Mouse (Mus musculus): ENCODE data around the gene Preb. TPM values are rescaled to one million over a fixed set of nuclear protein-coding genes. Genes with fewer than 3 reads are reported as not detected.

The Preb gene
- polyA plus RNA-seq, 1 experiment from 2014 or later: 111 TPM

GRCm38 (mm10) chr5:30915456-30915855 is 44.7 kb downstream of the Preb start:
- no peaks in the 10 kb centered on the region for H3K9me3 ChIP-seq (ENCODE audit: control insufficient read depth, low read length)
- DNase-seq (ENCODE audit: low spot score) (no peak), ATAC-seq (replicated peaks; ENCODE audit: low FRiP score) (peak; percentile 8; the same call in 1 of the 2 replicates)
- peak overlapping the region; percentile 84; the same call in 1 of the 2 replicates for H3K27ac ChIP-seq (ENCODE audit: low read depth, low read length)
- H3K4me3 ChIP-seq (ENCODE audit: low read depth, low read length): peak overlapping the region; percentile 65
- WGBS: 40% methylated on average over 9 of the region's 9 CpGs
- H3K4me2 ChIP-seq: peak overlapping the region; percentile 67
- peak overlapping the region; percentile 73 for H3K9ac ChIP-seq (ENCODE audit: low read depth, low read length)
- H3K4me1 ChIP-seq (replicated peaks; ENCODE audit: control insufficient read depth, insufficient read depth, low read length): peaks cover 57% of the 10 kb centered on the region
- H3K27me3 ChIP-seq (replicated peaks; ENCODE audit: control insufficient read depth, insufficient read depth, low read length): no peaks in the 10 kb centered on the region
- peaks cover 23% of the 10 kb centered on the region for H3K36me3 ChIP-seq (ENCODE audit: control insufficient read depth, insufficient read depth, low read length)

GRCm38 (mm10) chr5:30914849-30915248 is 45.3 kb downstream of the Preb start:
- Histone ChIP-seq H3K9ac (ENCODE audit: low read depth, low read length) (peak overlapping the region; percentile 73), H3K27ac (ENCODE audit: low read depth, low read length) (peak overlapping the region; percentile 84), H3K27me3 (replicated peaks; ENCODE audit: control insufficient read depth, insufficient read depth, low read length) (no peaks in the 10 kb centered on the region), H3K9me3 (ENCODE audit: control insufficient read depth, low read length) (no peaks in the 10 kb centered on the region), H3K36me3 (ENCODE audit: control insufficient read depth, insufficient read depth, low read length) (peaks cover 19% of the 10 kb centered on the region), H3K4me1 (replicated peaks; ENCODE audit: control insufficient read depth, insufficient read depth, low read length) (peaks cover 59% of the 10 kb centered on the region), H3K4me2 (peak overlapping the region; percentile 67), H3K4me3 (ENCODE audit: low read depth, low read length) (peak overlapping the region; percentile 65)
- no peak for ATAC-seq (replicated peaks; ENCODE audit: low FRiP score)
- DNase-seq (ENCODE audit: low spot score): no peak
- WGBS: 36% methylated on average over 6 of the region's 6 CpGs

GRCm38 (mm10) chr5:30914101-30914635 is 46.0 kb downstream of the Preb start:
- ATAC-seq (replicated peaks; ENCODE audit: low FRiP score): no peak
- Histone ChIP-seq H3K27me3 (replicated peaks; ENCODE audit: control insufficient read depth, insufficient read depth, low read length) (no peaks in the 10 kb centered on the region), H3K4me2 (peak overlapping the region; percentile 67), H3K4me3 (ENCODE audit: low read depth, low read length) (peak overlapping the region; percentile 65), H3K9ac (ENCODE audit: low read depth, low read length) (peak overlapping the region; percentile 73), H3K27ac (ENCODE audit: low read depth, low read length) (peak overlapping the region; percentile 84), H3K36me3 (ENCODE audit: control insufficient read depth, insufficient read depth, low read length) (peaks cover 17% of the 10 kb centered on the region), H3K9me3 (ENCODE audit: control insufficient read depth, low read length) (no peaks in the 10 kb centered on the region), H3K4me1 (replicated peaks; ENCODE audit: control insufficient read depth, insufficient read depth, low read length) (peaks cover 65% of the 10 kb centered on the region)
- 39% methylated on average over 7 of the region's 7 CpGs for WGBS
- no peak for DNase-seq (ENCODE audit: low spot score)

- peaks cover 74% of the 10 kb centered on the region for H3K4me1 ChIP-seq (replicated peaks; ENCODE audit: control insufficient read depth, insufficient read depth, low read length)
- DNase-seq (ENCODE audit: low spot score) (peak; percentile 74), ATAC-seq (replicated peaks; ENCODE audit: low FRiP score) (peak; percentile 46)
- WGBS: 16% methylated on average over 13 of the region's 13 CpGs
- no peaks in the 10 kb centered on the region for H3K9me3 ChIP-seq (ENCODE audit: control insufficient read depth, low read length)
- no peaks in the 10 kb centered on the region for H3K27me3 ChIP-seq (replicated peaks; ENCODE audit: control insufficient read depth, insufficient read depth, low read length)
- peaks cover 11% of the 10 kb centered on the region for H3K36me3 ChIP-seq (ENCODE audit: control insufficient read depth, insufficient read depth, low read length)
- H3K9ac ChIP-seq (ENCODE audit: low read depth, low read length): peak within 1 kb of the TSS; percentile 73
- peak within 1 kb of the TSS; percentile 67 for H3K4me2 ChIP-seq
- H3K4me3 ChIP-seq (ENCODE audit: low read depth, low read length): peak within 1 kb of the TSS; percentile 65
- peak within 1 kb of the TSS; percentile 84 for H3K27ac ChIP-seq (ENCODE audit: low read depth, low read length)
Observed at GRCm38 (mm10) chr5:30913060-30913841, 46.9 kb downstream of the Preb start, which contains the start of gene Emilin1. Emilin1 (plus strand) TSS chr5:30913402.

GRCm38 (mm10) chr5:30912156-30912555 is 48.0 kb downstream of the Preb start:
- Histone ChIP-seq H3K27ac (ENCODE audit: low read depth, low read length) (peak overlapping the region; percentile 84), H3K27me3 (replicated peaks; ENCODE audit: control insufficient read depth, insufficient read depth, low read length) (no peaks in the 10 kb centered on the region), H3K4me2 (peak overlapping the region; percentile 67), H3K9ac (ENCODE audit: low read depth, low read length) (peak overlapping the region; percentile 47), H3K4me1 (replicated peaks; ENCODE audit: control insufficient read depth, insufficient read depth, low read length) (peaks cover 72% of the 10 kb centered on the region), H3K36me3 (ENCODE audit: control insufficient read depth, insufficient read depth, low read length) (peaks cover 2% of the 10 kb centered on the region; the same call in 1 of the 2 replicates), H3K9me3 (ENCODE audit: control insufficient read depth, low read length) (no peaks in the 10 kb centered on the region), H3K4me3 (ENCODE audit: low read depth, low read length) (no peak overlapping the region)
- no peak for ATAC-seq (replicated peaks; ENCODE audit: low FRiP score)
- 59% methylated on average over 5 of the region's 5 CpGs for WGBS
- no peak for DNase-seq (ENCODE audit: low spot score)

- ATAC-seq (replicated peaks; ENCODE audit: low FRiP score) (no peak), DNase-seq (ENCODE audit: low spot score) (no peak)
- no peak overlapping the region for H3K27ac ChIP-seq (ENCODE audit: low read depth, low read length)
- peaks cover 3% of the 10 kb centered on the region; the same call in 1 of the 2 replicates for H3K36me3 ChIP-seq (ENCODE audit: control insufficient read depth, insufficient read depth, low read length)
- no peak overlapping the region for H3K4me2 ChIP-seq
- no peak overlapping the region for H3K4me3 ChIP-seq (ENCODE audit: low read depth, low read length)
- H3K4me1 ChIP-seq (replicated peaks; ENCODE audit: control insufficient read depth, insufficient read depth, low read length): peaks cover 68% of the 10 kb centered on the region
- H3K9ac ChIP-seq (ENCODE audit: low read depth, low read length): no peak overlapping the region
- H3K27me3 ChIP-seq (replicated peaks; ENCODE audit: control insufficient read depth, insufficient read depth, low read length): no peaks in the 10 kb centered on the region
- H3K9me3 ChIP-seq (ENCODE audit: control insufficient read depth, low read length): no peaks in the 10 kb centered on the region
Observed at GRCm38 (mm10) chr5:30910481-30910880, 49.7 kb downstream of the Preb start.

- no peak for ATAC-seq (replicated peaks; ENCODE audit: low FRiP score)
- H3K4me2 ChIP-seq: peak overlapping the region; percentile 3; the same call in 1 of the 2 replicates
- WGBS: 79% methylated on average over 7 of the region's 7 CpGs
Observed at GRCm38 (mm10) chr5:30909863-30910262, 50.3 kb downstream of the Preb start.

GRCm38 (mm10) chr5:30909300-30909659 is 50.9 kb downstream of the Preb start:
- H3K4me2 ChIP-seq: peak overlapping the region; percentile 96; the same call in 1 of the 2 replicates
- no peaks in the 10 kb centered on the region for H3K9me3 ChIP-seq (ENCODE audit: control insufficient read depth, low read length)
- H3K27me3 ChIP-seq (replicated peaks; ENCODE audit: control insufficient read depth, insufficient read depth, low read length): no peaks in the 10 kb centered on the region
- H3K9ac ChIP-seq (ENCODE audit: low read depth, low read length): no peak overlapping the region
- ATAC-seq (replicated peaks; ENCODE audit: low FRiP score) (no peak), DNase-seq (ENCODE audit: low spot score) (no peak)
- peaks cover 14% of the 10 kb centered on the region for H3K36me3 ChIP-seq (ENCODE audit: control insufficient read depth, insufficient read depth, low read length)
- H3K4me3 ChIP-seq (ENCODE audit: low read depth, low read length): no peak overlapping the region
- H3K4me1 ChIP-seq (replicated peaks; ENCODE audit: control insufficient read depth, insufficient read depth, low read length): peaks cover 56% of the 10 kb centered on the region
- 16% methylated on average over 7 of the region's 7 CpGs for WGBS
- peak overlapping the region; percentile 87 for H3K27ac ChIP-seq (ENCODE audit: low read depth, low read length)

More at GRCm38 (mm10) chr5:30909863-30910262, 50.3 kb downstream of the Preb start:
- Histone ChIP-seq H3K27ac (ENCODE audit: low read depth, low read length) (peak overlapping the region; percentile 87), H3K9ac (ENCODE audit: low read depth, low read length) (no peak overlapping the region), H3K36me3 (ENCODE audit: control insufficient read depth, insufficient read depth, low read length) (peaks cover 8% of the 10 kb centered on the region; the same call in 1 of the 2 replicates), H3K4me1 (replicated peaks; ENCODE audit: control insufficient read depth, insufficient read depth, low read length) (peaks cover 61% of the 10 kb centered on the region), H3K27me3 (replicated peaks; ENCODE audit: control insufficient read depth, insufficient read depth, low read length) (no peaks in the 10 kb centered on the region), H3K9me3 (ENCODE audit: control insufficient read depth, low read length) (no peaks in the 10 kb centered on the region), H3K4me3 (ENCODE audit: low read depth, low read length) (no peak overlapping the region)
- DNase-seq (ENCODE audit: low spot score): no peak

Data from liver, embryonic 11.5 days (tissue).